Mouse (Mus musculus) limb, embryonic 15.5 days (tissue): ENCODE measurements around the gene Gemin5. TPM values are rescaled to one million over a fixed set of nuclear protein-coding genes. Genes with fewer than 3 reads are reported as not detected.
"Not testable (repeated sequence)": the region's sequence is repeated elsewhere in the genome, so short reads cannot be mapped to it uniquely, and the experiment has no call there.

Source experiments
- ATAC-seq: fragments of 200-750 bp; cut with Nextera tagmentation; 2 replicates; pipeline ENCODE4 v1.8.0; 2017; ENCODE audit warnings: low read depth, moderate TSS enrichment; ENCODE audit not compliant: insufficient number of reproducible peaks, low FRiP score, low TSS enrichment
- H3K27ac ChIP-seq: fragments of 300-500 bp; sonication (generic); 2 replicates; pipeline ENCODE4 v1.5.1; 2015; ENCODE audit warnings: moderate library complexity, mild to moderate bottlenecking, inconsistent platforms
- H3K27me3 ChIP-seq: fragments of 300-500 bp; sonication (generic); 2 replicates; pipeline ENCODE4 v1.6.1; 2015; ENCODE audit warnings: inconsistent platforms
- H3K36me3 ChIP-seq: fragments of 300-500 bp; sonication (generic); 2 replicates; pipeline ENCODE4 v1.6.1; 2015; ENCODE audit warnings: inconsistent platforms
- H3K4me1 ChIP-seq: fragments of 300-500 bp; sonication (generic); 2 replicates; pipeline ENCODE4 v1.6.1; 2015; ENCODE audit warnings: inconsistent platforms
- H3K4me2 ChIP-seq: fragments of 300-500 bp; sonication (generic); 2 replicates; pipeline ENCODE4 v1.6.1; 2015; ENCODE audit warnings: mild to moderate bottlenecking, inconsistent platforms
- H3K4me3 ChIP-seq: fragments of 300-500 bp; sonication (generic); 2 replicates; pipeline ENCODE4 v1.5.1; 2015; ENCODE audit warnings: mild to moderate bottlenecking, inconsistent platforms
- H3K9ac ChIP-seq: fragments of 300-500 bp; sonication (generic); 2 replicates; pipeline ENCODE4 v1.6.1; 2015; ENCODE audit warnings: inconsistent platforms
- H3K9me3 ChIP-seq: fragments of 300-500 bp; sonication (generic); 2 replicates; pipeline ENCODE4 v1.6.1; 2016; ENCODE audit warnings: inconsistent platforms
- WGBS: fragments of 180-500 bp; shearing (Covaris S2); methylation state at CpG from one replicate; pipeline ENCODE4 v1.1.7; 2015; 5-methylcytosine and 5-hydroxymethylcytosine counted together
- polyA plus RNA-seq: library from polyadenylated mRNA; unstranded; fragments of >200 nt; fragmentation: Nextera tagmentation; extraction: Ambion mirVana; gene quantifications from 2 replicates; pipeline ENCODE4 v1.2.1, GENCODE M21; 2015

Gemin5 gene
- polyA plus RNA-seq, 1 experiment from 2014 or later, result 14.7 TPM

DNA sequence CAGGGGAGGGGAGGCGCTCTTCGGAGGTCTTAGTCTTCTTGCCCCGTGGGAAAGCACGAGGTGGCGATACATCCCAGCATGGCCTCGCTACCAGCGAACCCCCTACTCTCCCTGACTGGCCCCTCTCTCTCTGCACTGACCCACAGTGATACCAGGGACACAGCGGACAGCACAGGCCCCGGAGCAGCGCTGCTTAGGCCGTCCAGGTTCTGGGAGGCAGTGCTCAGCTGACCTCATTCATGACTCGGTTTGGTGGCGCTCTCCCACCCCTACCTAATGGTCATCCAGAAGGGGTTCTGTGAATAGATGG, 65.0 kb downstream of the Gemin5 start:
- no peaks in the 10 kb centered on the region for H3K27me3 ChIP-seq
- 47% methylated on average over 13 of the region's 13 CpGs for WGBS
- peak overlapping the region; percentile 57 for H3K4me2 ChIP-seq
- H3K9me3 ChIP-seq, result no peaks in the 10 kb centered on the region
- peak overlapping the region; percentile 91 for H3K27ac ChIP-seq
- ATAC-seq, result peak; percentile 27; the same call in 1 of the 2 replicates
- peak overlapping the region; percentile 38; the same call in 1 of the 2 replicates for H3K9ac ChIP-seq
- peaks cover 24% of the 10 kb centered on the region for H3K4me1 ChIP-seq
- peak overlapping the region; percentile 64 for H3K4me3 ChIP-seq
- no peaks in the 10 kb centered on the region for H3K36me3 ChIP-seq

DNA sequence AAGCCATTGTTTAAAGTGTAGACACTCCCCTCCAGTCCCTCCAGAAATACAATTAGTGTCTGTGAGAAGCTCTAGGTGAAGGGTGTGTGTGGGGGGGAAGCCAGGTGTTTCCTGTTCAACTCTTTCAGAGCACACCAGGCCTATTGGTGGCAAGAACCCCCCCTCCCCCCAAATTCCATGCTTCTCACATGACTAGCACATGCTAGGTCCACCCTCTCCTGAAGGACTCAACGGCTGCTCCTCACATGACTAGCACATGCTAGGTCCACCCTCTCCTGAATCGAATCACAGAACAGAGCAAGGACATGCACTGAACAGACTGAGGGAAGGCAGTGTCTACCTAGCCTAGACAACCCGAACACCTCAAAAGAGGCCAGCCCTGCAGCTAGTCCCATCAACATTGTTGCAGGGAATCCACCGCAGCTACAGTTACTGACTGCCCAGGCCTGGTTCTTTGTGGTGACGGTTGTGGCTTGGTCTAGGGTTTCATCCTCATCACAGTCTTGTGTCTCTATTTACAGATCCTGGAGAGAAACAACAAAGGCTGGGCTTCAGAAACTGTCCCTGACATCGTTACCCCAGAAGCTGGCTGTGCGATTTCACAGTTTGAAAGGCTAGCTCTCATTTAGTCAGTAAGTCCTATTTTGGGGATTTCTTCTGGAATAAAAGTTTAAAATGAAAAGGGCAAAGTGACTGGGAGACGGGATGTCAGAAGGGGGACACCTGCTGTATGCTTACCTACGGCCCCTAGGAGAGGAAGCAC, 65.6 kb downstream of the Gemin5 start:
- Histone ChIP-seq H3K36me3 (no peaks in the 10 kb centered on the region), H3K4me1 (peaks cover 25% of the 10 kb centered on the region), H3K4me2 (peak overlapping the region; percentile 57), H3K9ac (0 out of 2 replicates have a peak overlapping the region, but pooled peaks have one; percentile 38), H3K4me3 (peak overlapping the region; percentile 64; the same call in 1 of the 2 replicates), H3K27ac (peak overlapping the region; percentile 91; the same call in 1 of the 2 replicates), H3K27me3 (no peaks in the 10 kb centered on the region), H3K9me3 (no peaks in the 10 kb centered on the region)
- no peak for ATAC-seq
- WGBS, result 86% methylated on average over 9 of the region's 9 CpGs

DNA sequence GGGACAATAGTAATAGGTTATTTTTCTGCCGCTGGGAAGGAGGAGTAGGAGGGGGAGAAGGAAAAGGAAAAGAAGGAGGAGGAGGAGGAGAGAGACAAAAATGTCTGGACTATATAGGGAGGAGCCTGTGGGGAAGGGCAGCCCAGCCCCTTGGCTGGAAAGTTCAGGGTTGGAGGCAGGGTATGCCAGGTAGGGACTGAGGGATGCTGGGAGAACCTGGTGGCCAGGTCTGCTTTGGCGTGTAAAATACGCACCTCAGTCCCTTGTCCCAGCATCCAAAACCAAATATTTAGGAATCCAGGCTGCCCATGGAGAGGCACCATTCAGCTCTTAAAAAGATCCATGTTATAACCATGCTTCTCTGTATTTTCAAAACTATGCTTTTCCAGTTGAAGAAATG, 66.2 kb downstream of the Gemin5 start:
- 74% methylated on average over 3 of the region's 3 CpGs for WGBS
- Histone ChIP-seq H3K4me2 (no peak overlapping the region), H3K4me3 (no peak overlapping the region), H3K9ac (no peak overlapping the region), H3K27me3 (no peaks in the 10 kb centered on the region), H3K4me1 (peaks cover 27% of the 10 kb centered on the region), H3K27ac (no peak overlapping the region), H3K36me3 (no peaks in the 10 kb centered on the region), H3K9me3 (no peaks in the 10 kb centered on the region)
- ATAC-seq, result no peak

DNA sequence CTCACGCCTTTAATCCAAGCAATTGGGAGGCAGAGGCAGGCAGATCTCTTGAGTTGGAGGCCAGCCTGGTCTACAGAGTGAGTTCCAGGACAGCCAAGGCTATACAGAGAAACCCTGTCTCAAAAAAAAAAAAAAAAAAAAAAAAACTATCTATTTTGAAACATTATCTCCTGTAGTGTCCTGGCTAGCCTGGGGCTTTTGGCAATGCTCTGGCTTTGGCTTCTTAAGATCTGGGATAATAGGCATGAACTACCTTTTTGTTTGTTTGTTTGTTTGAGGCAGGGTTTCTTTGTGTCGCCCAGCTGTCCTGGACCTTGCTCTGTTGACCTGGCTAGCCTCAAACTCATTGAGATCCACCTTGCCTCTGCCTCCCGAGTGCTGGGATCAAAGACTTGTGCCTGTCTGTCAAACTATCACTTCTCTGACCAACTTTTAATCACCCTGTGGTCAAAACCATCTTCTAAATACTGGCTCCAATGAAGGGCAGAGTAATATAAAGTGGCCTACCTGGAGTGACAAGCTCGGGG, 67.1 kb downstream of the Gemin5 start:
- H3K9ac ChIP-seq, result no peak overlapping the region
- H3K27ac ChIP-seq, result no peak overlapping the region
- no peak for ATAC-seq
- H3K4me3 ChIP-seq, result no peak overlapping the region
- WGBS, result 78% methylated on average over 4 of the region's 4 CpGs
- H3K27me3 ChIP-seq, result no peaks in the 10 kb centered on the region
- H3K4me2 ChIP-seq, result no peak overlapping the region
- H3K4me1 ChIP-seq, result peaks cover 28% of the 10 kb centered on the region
- no peaks in the 10 kb centered on the region for H3K9me3 ChIP-seq
- no peaks in the 10 kb centered on the region for H3K36me3 ChIP-seq

DNA sequence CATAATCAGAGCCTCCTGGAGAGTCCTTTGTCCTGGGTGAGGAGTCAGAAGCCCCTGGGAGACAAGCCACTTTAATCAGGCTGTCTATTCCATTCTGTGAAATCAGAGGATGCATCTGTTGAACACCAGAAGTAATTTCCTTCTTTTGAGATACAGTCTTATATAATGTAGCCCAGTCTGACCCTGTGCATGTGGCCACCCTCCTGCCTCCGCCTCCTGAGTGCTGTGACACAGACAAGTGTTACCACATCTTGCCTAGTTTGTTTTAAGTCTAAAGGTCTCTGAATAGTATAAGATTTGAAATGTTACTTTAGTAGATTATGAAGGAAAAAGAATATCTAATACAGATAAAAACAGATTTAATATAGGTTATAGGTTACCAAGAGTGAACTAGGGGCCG, 68.3 kb downstream of the Gemin5 start:
- no peak for ATAC-seq
- Histone ChIP-seq H3K4me2 (no peak overlapping the region), H3K9me3 (no peaks in the 10 kb centered on the region), H3K4me3 (no peak overlapping the region), H3K4me1 (peaks cover 23% of the 10 kb centered on the region), H3K27me3 (no peaks in the 10 kb centered on the region), H3K9ac (no peak overlapping the region), H3K36me3 (no peaks in the 10 kb centered on the region), H3K27ac (no peak overlapping the region)
- WGBS, result 85% methylated on average over 2 of the region's 2 CpGs

DNA sequence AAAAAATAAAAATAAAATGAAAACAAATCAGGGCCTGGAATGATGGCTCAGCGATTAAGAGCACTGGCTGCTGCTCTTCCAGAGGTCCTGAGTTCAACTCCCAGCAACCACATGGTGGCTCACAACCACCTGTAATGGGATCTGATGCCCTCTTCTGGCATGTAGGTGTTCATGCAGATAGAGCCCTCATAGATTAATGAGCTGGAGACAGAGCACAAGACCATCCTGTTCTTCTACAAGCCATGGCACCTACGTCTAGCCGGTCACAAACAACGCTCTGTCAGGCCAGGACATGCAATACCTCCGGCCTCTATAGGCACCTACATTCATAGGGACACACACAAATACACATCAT, 70.0 kb downstream of the Gemin5 start:
- not testable (repeated sequence) for H3K27me3 ChIP-seq, H3K9me3 ChIP-seq, ATAC-seq, H3K9ac ChIP-seq, H3K27ac ChIP-seq, H3K36me3 ChIP-seq
- peaks cover 22% of the 10 kb centered on the region for H3K4me1 ChIP-seq
- peak overlapping the region; percentile 77; the same call in 1 of the 2 replicates for H3K4me2 ChIP-seq
- H3K4me3 ChIP-seq, result peak overlapping the region; percentile 36
- WGBS, result 67% methylated on average over 5 of the region's 5 CpGs

DNA sequence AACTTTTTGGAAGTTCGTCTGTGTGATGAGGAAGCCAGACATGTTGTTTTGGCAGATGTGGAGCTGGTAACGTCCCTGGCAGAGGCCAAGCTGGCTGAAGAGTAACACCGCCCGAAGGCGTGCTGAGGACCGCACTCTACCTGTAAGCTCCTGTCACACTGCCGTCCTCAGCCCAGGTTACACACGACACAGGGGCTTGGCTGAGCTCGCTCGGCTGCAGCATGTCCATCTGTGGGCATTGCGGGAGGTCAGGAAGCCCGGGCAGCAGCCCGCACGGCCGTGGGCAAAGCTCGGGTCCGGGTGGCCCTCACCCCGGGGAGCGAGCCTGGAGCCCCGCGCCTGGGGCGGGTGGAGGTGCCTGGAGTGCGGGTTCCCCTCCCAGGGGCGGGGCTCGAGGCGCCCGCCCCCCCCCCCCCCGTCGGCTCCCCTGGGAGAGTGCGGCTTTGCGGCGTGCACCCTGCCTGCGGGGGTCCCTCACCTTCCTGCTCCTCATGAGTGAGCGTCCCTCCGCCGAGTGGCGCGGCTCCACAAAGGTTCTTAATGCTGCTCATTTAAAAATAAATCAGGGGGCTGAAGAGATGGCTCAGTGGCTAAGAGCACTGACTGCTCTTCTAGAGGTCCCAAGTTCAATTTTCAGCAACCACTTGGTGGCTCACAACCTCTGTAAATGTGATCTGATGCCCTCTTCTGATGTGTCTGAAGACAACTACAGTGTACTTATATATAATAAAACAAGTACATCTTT, 70.5 kb downstream of the Gemin5 start:
- Histone ChIP-seq H3K9me3 (no peaks in the 10 kb centered on the region), H3K4me1 (peaks cover 21% of the 10 kb centered on the region), H3K36me3 (no peaks in the 10 kb centered on the region), H3K4me3 (peak overlapping the region; percentile 36), H3K4me2 (peak overlapping the region; percentile 77), H3K27me3 (no peaks in the 10 kb centered on the region), H3K27ac (no peak overlapping the region), H3K9ac (0 out of 2 replicates have a peak overlapping the region, but pooled peaks have one; percentile 7)
- ATAC-seq, result 0 out of 2 replicates have a peak, but pooled peaks have one; percentile 52
- 1% methylated on average over 32 of the region's 38 CpGs for WGBS

DNA sequence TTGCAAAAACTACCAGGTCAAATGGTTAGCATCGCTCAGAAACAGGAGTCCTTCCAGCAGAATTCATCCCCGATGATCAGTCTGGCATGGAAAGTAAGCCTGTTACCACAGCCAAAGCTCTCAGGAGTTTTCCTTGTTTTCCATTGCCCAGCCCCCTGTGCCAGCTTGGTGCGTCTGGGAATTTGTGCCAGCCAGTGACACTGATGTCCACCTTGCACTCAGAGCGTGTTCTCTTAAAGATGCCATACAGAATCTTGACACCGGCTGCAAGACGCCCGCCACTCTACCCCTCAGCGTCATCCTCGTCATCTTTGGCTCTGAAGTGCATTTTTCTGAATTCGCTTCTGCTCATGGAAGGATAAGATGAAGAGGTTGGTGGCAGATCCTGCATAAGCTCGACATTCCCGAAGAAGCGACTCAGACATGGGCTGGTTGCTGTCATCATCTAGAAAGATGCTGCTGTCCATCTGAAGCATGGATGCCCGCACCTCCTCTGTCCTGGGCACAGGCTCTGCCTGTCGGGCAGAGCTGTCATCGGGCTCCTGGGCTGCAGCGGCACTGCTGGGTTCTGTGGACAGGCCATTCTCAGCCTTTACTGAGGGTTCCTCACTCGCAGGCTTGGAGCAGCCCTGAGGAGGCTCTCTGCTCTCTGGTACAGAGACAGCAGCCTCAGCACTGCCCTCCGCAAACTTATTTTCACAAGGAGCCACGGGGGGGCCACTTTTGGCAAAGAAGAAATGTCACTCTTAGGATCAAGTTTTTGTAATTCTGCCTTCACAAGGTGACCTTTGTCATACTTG, 71.3 kb downstream of the Gemin5 start:
- H3K4me1 ChIP-seq, result peaks cover 22% of the 10 kb centered on the region
- no peak for ATAC-seq
- no peaks in the 10 kb centered on the region for H3K27me3 ChIP-seq
- H3K4me2 ChIP-seq, result peak overlapping the region; percentile 77
- no peak overlapping the region for H3K27ac ChIP-seq
- H3K4me3 ChIP-seq, result peak overlapping the region; percentile 36
- no peaks in the 10 kb centered on the region for H3K9me3 ChIP-seq
- no peaks in the 10 kb centered on the region for H3K36me3 ChIP-seq
- 51% methylated on average over 20 of the region's 20 CpGs for WGBS
- H3K9ac ChIP-seq, result no peak overlapping the region

DNA sequence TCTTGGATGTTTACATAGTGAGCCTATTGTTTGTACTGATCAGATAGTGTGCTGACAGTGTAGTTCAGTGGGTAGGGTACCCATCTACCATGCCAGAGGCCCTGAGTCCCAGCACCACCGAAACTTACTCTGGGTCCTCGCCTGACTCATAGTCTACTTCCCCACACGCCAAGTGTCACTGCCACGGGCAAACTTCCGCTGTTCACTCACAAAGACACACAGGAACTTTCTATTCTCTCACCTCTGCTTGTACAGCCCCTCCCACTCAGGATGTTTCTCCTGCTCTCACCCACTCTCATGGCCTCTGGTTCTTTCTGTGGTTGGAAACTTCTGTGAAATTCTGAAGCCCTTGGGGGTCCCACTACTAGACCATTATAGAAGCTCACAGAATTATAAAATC, 72.2 kb downstream of the Gemin5 start:
- ATAC-seq, result no peak
- H3K27me3 ChIP-seq, result no peaks in the 10 kb centered on the region
- no peak overlapping the region for H3K4me2 ChIP-seq
- no peaks in the 10 kb centered on the region for H3K9me3 ChIP-seq
- WGBS, result 83% methylated on average over 5 of the region's 5 CpGs
- no peaks in the 10 kb centered on the region for H3K36me3 ChIP-seq
- no peak overlapping the region for H3K9ac ChIP-seq
- no peak overlapping the region for H3K27ac ChIP-seq
- H3K4me3 ChIP-seq, result no peak overlapping the region
- peaks cover 22% of the 10 kb centered on the region for H3K4me1 ChIP-seq

DNA sequence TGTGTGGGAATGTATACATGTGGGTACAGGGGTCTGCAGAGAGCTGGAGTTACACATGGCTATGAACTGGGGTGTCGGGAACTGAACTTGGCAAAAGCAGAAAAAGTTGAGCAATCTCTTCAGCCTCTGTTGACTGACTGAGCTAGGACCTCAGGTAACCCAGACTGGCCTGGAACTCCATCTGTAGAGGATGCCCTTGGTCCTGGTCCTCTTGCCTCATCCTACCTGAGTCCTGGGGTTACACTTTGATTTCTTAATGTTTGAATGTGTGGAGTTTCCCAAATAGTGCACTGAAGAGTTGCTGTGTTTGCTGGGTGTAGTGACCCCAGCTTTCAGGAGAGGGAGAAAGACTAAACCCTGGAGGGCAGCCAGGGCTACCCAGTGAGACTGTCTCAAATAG, 72.8 kb downstream of the Gemin5 start:
- no peaks in the 10 kb centered on the region for H3K9me3 ChIP-seq
- no peak for ATAC-seq
- peaks cover 22% of the 10 kb centered on the region for H3K4me1 ChIP-seq
- H3K27ac ChIP-seq, result no peak overlapping the region
- H3K9ac ChIP-seq, result no peak overlapping the region
- no peak overlapping the region for H3K4me2 ChIP-seq
- H3K36me3 ChIP-seq, result no peaks in the 10 kb centered on the region
- 88% methylated on average over 1 of the region's 1 CpGs for WGBS
- no peaks in the 10 kb centered on the region for H3K27me3 ChIP-seq
- no peak overlapping the region for H3K4me3 ChIP-seq

DNA sequence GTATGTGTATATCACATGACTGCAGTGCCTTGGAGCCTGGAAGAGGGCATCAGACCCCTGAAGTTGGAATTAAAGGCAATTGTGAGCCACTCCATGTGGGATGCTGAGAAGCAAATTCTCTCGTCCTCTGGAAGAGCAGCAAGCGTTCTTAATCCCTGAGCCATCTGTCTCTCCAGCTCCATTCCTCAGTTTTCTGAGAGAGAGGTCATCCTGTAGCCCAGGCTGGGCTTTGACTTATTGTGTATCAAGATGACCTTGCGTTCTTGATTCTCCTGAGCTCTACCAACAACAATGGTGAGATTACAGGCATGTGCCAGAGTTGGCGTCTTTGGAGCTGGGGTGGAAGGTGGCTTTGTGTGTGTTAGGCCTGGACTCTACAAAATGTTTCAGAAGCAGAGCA, 73.6 kb downstream of the Gemin5 start:
- Histone ChIP-seq H3K36me3 (no peaks in the 10 kb centered on the region), H3K9ac (no peak overlapping the region), H3K9me3 (no peaks in the 10 kb centered on the region), H3K27ac (no peak overlapping the region), H3K4me1 (peaks cover 22% of the 10 kb centered on the region), H3K4me3 (no peak overlapping the region), H3K27me3 (no peaks in the 10 kb centered on the region), H3K4me2 (no peak overlapping the region)
- ATAC-seq, result no peak
- WGBS, result 77% methylated on average over 4 of the region's 4 CpGs
